Mouse (Mus musculus) heart, embryonic 12.5 days (tissue): ENCODE results near the gene Nelfcd. TPM values are rescaled to one million over a fixed set of nuclear protein-coding genes. Genes with fewer than 3 reads are reported as not detected.

Source experiments
- ATAC-seq: fragments of 200-750 bp; cut with Nextera tagmentation; 2 replicates; pipeline ENCODE4 v1.8.0; 2017; ENCODE audit warnings: moderate TSS enrichment, moderate library complexity; ENCODE audit not compliant: insufficient number of reproducible peaks, low FRiP score
- H3K27ac ChIP-seq: fragments of 300-500 bp; sonication (generic); 2 replicates; pipeline ENCODE4 v1.5.1; 2016; ENCODE audit warnings: mild to moderate bottlenecking, moderate library complexity; ENCODE audit not compliant: poor library complexity, severe bottlenecking
- H3K27me3 ChIP-seq: fragments of 300-500 bp; sonication (generic); replicated peaks from 2 replicates; pipeline ENCODE4 v1.6.1; 2016; ENCODE audit warnings: mild to moderate bottlenecking, moderate library complexity
- H3K36me3 ChIP-seq: fragments of 300-500 bp; sonication (generic); 2 replicates; pipeline ENCODE4 v1.6.1; 2016; ENCODE audit warnings: mild to moderate bottlenecking, moderate library complexity
- H3K4me1 ChIP-seq: fragments of 300-500 bp; sonication (generic); replicated peaks from 2 replicates; pipeline ENCODE4 v1.6.1; 2016; ENCODE audit warnings: mild to moderate bottlenecking
- H3K4me2 ChIP-seq: fragments of 300-500 bp; sonication (generic); 2 replicates; pipeline ENCODE4 v1.6.1; 2016; ENCODE audit warnings: mild to moderate bottlenecking, moderate library complexity
- H3K4me3 ChIP-seq: fragments of 300-500 bp; sonication (generic); 2 replicates; pipeline ENCODE4 v1.5.1; 2016; ENCODE audit warnings: mild to moderate bottlenecking
- H3K9ac ChIP-seq: fragments of 300-500 bp; sonication (generic); 2 replicates; pipeline ENCODE4 v1.6.1; 2016; ENCODE audit warnings: mild to moderate bottlenecking, moderate library complexity
- H3K9me3 ChIP-seq: fragments of 300-500 bp; sonication (generic); replicated peaks from 2 replicates; pipeline ENCODE4 v1.6.1; 2016; ENCODE audit warnings: mild to moderate bottlenecking, moderate library complexity
- WGBS: fragments of 180-500 bp; shearing (Covaris S2); methylation state at CpG from one replicate; pipeline ENCODE4 v1.1.7; 2016; 5-methylcytosine and 5-hydroxymethylcytosine counted together
- polyA plus RNA-seq: library from polyadenylated mRNA; unstranded; fragments of >200 nt; fragmentation: Nextera tagmentation; extraction: Ambion mirVana; gene quantifications from 2 replicates; pipeline ENCODE4 v1.2.1, GENCODE M21; 2016

Nelfcd gene
- polyA plus RNA-seq, result 89.3 and 94.0 TPM in 2 replicates

DNA sequence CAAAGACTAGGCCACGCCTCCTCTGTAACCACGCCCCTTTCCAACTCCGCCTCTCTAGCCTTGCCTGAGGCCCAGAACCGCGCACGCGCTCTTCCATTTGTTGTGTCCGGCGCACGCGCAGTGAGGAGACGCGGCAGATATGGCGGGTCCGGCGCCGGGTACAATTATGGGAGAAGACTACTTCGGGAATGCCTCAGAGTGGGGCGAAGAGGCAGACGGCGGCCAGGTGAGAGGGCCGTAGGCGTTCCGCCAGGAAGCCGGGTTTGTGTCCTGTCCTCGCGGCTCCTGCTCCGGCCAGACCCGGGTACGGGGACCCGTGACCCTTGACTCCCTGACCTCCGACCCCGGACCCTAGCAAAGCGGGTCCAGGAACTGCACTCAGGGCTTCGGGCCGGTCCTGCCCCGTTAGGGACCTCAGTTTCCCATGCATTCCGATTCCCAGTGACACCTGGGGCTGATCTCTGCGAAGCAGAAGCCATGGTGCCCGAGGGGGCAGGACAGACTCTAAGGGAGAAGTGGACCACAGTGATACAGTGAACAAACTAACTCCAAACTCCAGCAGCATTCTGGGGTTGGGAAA is at the start of gene Nelfcd:
Gene Nelfcd, plus strand, starts transcription at position 74 of the 580 bp plus-strand sequence.
- H3K4me3 ChIP-seq, result peak within 1 kb of the TSS; percentile 98
- no peaks in the 10 kb centered on the region; the same call in 1 of the 2 replicates for H3K27me3 ChIP-seq
- peaks cover 10% of the 10 kb centered on the region for H3K4me1 ChIP-seq
- H3K4me2 ChIP-seq, result peak within 1 kb of the TSS; percentile 93
- under 1% methylated on average over 40 of the region's 40 CpGs for WGBS
- peak within 1 kb of the TSS; percentile 95 for H3K9ac ChIP-seq
- H3K36me3 ChIP-seq, result peaks cover 13% of the 10 kb centered on the region
- H3K9me3 ChIP-seq, result no peaks in the 10 kb centered on the region
- H3K27ac ChIP-seq, result no peak within 1 kb of the TSS
- ATAC-seq, result peak; percentile 96

DNA sequence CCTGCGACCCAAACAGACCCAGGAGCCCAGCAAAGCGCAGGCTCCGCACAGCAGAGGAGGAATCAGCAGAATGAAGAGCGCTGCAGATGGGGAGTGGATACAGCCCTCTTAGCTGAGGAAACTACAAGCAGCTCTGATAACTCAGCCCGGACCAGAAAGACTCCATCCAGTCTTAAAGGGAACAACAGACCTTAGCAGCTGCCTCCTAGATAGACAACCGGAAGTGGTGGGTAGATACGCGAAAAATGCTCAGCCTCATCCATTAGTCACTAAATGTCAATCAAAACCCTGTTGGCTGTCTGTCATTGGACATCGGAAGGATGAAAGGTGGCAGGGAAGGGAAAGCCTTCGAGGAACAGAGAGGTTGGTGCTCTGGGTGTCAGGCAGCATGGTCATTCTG is 49.0 kb upstream of the Nelfcd start:
- Histone ChIP-seq H3K9ac (no peak overlapping the region), H3K4me1 (no peaks in the 10 kb centered on the region), H3K27ac (no peak overlapping the region), H3K27me3 (no peaks in the 10 kb centered on the region), H3K36me3 (no peaks in the 10 kb centered on the region), H3K9me3 (no peaks in the 10 kb centered on the region), H3K4me2 (no peak overlapping the region), H3K4me3 (no peak overlapping the region)
- ATAC-seq, result no peak
- 66% methylated on average over 10 of the region's 10 CpGs for WGBS

DNA sequence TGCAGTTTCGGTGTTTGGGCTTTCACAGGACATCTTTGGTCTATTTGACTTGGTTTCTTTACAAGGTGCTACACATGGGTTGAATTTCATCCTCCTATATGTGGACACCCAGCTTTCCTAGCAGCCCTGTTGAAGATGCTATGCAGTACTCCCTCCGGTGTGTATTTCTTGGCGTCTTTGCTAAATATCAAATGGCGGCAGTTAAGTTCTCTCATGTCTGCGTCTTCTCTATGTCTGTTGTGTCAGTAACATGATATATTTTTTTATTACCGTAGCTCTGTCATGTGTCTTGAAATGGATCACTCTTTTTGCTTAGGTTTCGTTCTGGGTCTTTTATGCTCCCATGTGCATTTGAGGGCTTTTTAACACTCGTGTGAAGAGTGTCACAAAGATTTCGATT is 34.6 kb upstream of the Nelfcd start:
- Histone ChIP-seq H3K27me3 (no peaks in the 10 kb centered on the region), H3K4me1 (no peaks in the 10 kb centered on the region), H3K9ac (no peak overlapping the region), H3K36me3 (no peaks in the 10 kb centered on the region), H3K4me2 (no peak overlapping the region), H3K4me3 (no peak overlapping the region), H3K27ac (no peak overlapping the region), H3K9me3 (no peaks in the 10 kb centered on the region)
- ATAC-seq, result no peak
- WGBS, result 87% methylated on average over 9 of the region's 9 CpGs

DNA sequence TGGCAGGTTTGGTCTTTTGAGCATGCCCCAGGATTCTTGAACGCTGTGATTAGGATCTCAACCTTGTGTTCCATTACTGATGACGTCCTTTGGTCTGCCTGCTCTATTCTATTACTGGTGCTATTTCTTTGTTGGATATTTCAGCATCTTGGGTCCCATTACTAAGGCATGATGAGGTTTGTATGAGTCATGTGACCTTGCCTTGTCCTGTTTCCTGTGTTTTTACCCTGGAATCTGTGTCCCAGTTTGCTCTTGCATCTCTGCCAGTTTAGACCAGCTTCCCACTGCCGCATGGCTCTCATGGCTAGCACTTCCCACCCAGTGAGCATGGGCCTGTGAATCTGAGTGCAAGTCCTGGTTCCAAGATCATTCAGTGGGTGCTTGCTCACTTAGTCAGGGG is 23.7 kb upstream of the Nelfcd start:
- no peak overlapping the region for H3K4me3 ChIP-seq
- H3K4me2 ChIP-seq, result no peak overlapping the region
- no peak overlapping the region for H3K27ac ChIP-seq
- H3K9me3 ChIP-seq, result peaks cover 4% of the 10 kb centered on the region; the same call in 1 of the 2 replicates
- no peak for ATAC-seq
- H3K9ac ChIP-seq, result no peak overlapping the region
- WGBS, result 79% methylated on average over 3 of the region's 3 CpGs
- H3K36me3 ChIP-seq, result no peaks in the 10 kb centered on the region
- H3K4me1 ChIP-seq, result no peaks in the 10 kb centered on the region
- H3K27me3 ChIP-seq, result no peaks in the 10 kb centered on the region

DNA sequence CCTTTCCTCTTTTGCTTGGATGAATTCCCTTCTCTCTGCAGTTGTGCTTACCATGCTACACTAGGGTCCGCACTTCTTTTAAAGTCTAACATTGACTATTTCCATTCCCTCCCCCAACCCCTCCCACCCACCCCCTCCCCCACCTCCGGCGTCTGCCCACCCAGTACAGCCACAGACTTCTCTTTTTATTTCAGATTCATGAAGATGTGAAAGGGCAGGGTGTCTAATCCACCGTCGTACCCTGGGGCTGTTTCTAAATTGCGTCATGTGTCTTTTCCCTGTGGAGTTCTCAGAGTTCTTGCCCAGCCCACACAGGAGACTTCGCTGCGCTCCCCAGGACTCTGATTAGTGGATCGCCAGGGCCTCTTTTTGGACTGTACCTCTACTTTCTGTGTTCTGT is 23.1 kb upstream of the Nelfcd start:
- ATAC-seq, result no peak
- Histone ChIP-seq H3K27me3 (no peaks in the 10 kb centered on the region), H3K36me3 (no peaks in the 10 kb centered on the region), H3K9ac (no peak overlapping the region), H3K27ac (no peak overlapping the region), H3K4me1 (no peaks in the 10 kb centered on the region), H3K4me3 (no peak overlapping the region), H3K4me2 (no peak overlapping the region), H3K9me3 (peaks cover 4% of the 10 kb centered on the region; the same call in 1 of the 2 replicates)
- 79% methylated on average over 8 of the region's 9 CpGs for WGBS

DNA sequence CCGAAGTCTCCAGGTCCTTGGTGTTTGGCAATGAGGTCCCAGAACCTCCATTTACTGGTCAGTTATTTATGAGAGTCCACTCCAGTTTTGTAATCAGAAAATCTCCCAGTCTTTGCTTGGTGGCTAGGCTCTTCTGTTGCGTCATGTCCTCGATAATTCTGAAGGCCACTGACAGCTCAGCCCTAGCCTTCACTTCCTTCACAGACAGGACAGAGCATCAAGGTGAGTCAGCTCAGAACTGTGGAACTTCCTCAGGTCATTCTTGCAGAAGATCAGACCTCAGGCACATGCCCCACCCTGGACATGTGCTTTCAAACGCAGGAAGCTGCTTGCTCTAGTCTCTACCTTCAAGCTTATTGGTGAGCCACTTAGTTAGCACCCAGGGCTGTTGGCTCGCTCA is 22.2 kb upstream of the Nelfcd start:
- no peaks in the 10 kb centered on the region for H3K4me1 ChIP-seq
- WGBS, result 71% methylated on average over 5 of the region's 5 CpGs
- H3K9ac ChIP-seq, result no peak overlapping the region
- peaks cover 4% of the 10 kb centered on the region; the same call in 1 of the 2 replicates for H3K9me3 ChIP-seq
- no peak overlapping the region for H3K27ac ChIP-seq
- H3K27me3 ChIP-seq, result no peaks in the 10 kb centered on the region
- no peak overlapping the region for H3K4me3 ChIP-seq
- H3K36me3 ChIP-seq, result no peaks in the 10 kb centered on the region
- no peak for ATAC-seq
- no peak overlapping the region for H3K4me2 ChIP-seq

DNA sequence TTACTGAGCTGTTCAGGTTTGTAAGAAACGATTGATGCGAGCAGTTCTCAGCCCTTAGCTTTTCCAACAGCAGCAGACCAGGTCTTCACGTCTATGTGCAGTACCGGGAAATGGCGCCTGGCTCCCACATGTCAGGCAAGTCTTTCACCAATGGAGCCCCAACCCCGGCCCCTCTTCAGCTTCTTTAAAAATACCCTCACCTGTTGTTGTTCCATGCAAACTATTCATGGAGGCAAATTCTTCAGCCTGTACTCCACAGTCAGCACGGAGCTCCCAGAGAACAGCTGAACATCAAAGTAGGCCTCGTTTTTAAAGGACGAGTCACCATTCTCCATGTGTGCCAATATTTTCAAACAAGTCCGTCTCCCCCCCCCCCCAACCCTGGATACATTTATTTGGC is 19.0 kb upstream of the Nelfcd start:
- Histone ChIP-seq H3K9ac (no peak overlapping the region), H3K27ac (no peak overlapping the region), H3K9me3 (no peaks in the 10 kb centered on the region), H3K4me1 (no peaks in the 10 kb centered on the region), H3K27me3 (no peaks in the 10 kb centered on the region), H3K36me3 (no peaks in the 10 kb centered on the region), H3K4me2 (no peak overlapping the region), H3K4me3 (no peak overlapping the region)
- no peak for ATAC-seq
- 81% methylated on average over 10 of the region's 10 CpGs for WGBS

DNA sequence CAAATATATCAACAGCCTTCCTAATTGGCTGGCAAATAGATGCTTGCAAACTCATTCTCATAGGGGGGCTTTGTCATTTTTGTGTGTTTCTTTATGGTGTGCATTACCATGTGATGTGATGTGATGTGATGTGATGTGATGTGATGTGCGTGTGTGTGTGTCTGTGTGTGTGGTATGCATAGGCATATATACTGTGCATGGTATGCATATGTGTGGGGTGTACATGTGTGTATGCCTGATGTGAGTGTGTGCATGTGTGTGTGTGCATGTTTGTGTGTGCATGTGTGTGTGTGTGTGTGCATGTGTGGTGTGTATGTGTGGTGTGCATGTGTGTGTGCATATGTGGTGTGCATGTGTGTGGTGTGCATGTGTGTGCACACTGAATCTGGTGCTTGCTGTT is 18.5 kb upstream of the Nelfcd start:
- H3K4me2 ChIP-seq, result no peak overlapping the region
- H3K27ac ChIP-seq, result no peak overlapping the region
- no peaks in the 10 kb centered on the region for H3K36me3 ChIP-seq
- H3K27me3 ChIP-seq, result no peaks in the 10 kb centered on the region
- H3K4me1 ChIP-seq, result no peaks in the 10 kb centered on the region
- H3K9ac ChIP-seq, result no peak overlapping the region
- no peaks in the 10 kb centered on the region for H3K9me3 ChIP-seq
- no peak for ATAC-seq
- H3K4me3 ChIP-seq, result no peak overlapping the region
- WGBS, result 82% methylated on average over 1 of the region's 1 CpGs

DNA sequence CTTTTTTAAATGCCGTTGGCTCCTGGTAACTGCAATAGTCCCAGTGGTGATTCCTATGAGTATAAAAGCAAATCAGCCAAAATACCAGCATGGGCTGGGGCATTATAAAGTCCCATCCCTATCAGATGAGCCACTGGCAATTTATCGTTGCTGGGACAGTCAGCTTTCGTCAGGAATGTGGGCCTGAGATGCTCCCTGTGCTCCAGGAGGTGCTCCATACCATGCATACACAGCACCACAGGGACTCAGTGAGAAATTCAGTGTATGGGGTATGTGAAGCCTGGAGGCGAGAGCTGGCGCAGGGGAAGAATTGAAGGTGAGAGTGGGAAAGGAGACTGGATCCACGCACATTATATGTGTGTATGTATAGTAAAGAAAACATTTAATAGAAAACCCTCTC is 17.7 kb upstream of the Nelfcd start:
- H3K9ac ChIP-seq, result no peak overlapping the region
- H3K36me3 ChIP-seq, result no peaks in the 10 kb centered on the region
- no peak overlapping the region for H3K4me2 ChIP-seq
- H3K4me3 ChIP-seq, result no peak overlapping the region
- WGBS, result 75% methylated on average over 6 of the region's 6 CpGs
- no peaks in the 10 kb centered on the region for H3K4me1 ChIP-seq
- H3K27me3 ChIP-seq, result no peaks in the 10 kb centered on the region
- no peaks in the 10 kb centered on the region for H3K9me3 ChIP-seq
- ATAC-seq, result no peak
- no peak overlapping the region for H3K27ac ChIP-seq

DNA sequence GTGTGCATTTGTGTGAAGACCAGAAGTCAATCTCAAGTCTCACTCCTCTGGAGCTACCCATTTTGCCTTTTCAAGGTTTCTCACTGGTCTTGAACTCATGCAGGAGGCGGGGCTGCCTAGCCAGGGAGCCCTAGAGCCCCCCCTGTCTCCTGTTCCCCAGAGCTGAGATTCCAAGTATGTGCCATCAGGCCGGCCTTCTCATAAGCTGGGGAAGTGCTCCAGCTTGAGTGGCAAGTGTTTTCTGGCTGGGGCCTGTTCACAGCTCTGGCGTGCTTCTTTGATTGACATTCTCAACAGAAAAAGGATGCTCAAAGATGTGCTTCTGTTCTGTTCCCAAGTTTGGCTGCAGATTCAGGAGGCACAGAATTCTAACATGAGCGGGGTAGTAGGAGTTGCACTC is 15.2 kb upstream of the Nelfcd start:
- WGBS, result 70% methylated on average over 4 of the region's 4 CpGs
- no peaks in the 10 kb centered on the region for H3K9me3 ChIP-seq

DNA sequence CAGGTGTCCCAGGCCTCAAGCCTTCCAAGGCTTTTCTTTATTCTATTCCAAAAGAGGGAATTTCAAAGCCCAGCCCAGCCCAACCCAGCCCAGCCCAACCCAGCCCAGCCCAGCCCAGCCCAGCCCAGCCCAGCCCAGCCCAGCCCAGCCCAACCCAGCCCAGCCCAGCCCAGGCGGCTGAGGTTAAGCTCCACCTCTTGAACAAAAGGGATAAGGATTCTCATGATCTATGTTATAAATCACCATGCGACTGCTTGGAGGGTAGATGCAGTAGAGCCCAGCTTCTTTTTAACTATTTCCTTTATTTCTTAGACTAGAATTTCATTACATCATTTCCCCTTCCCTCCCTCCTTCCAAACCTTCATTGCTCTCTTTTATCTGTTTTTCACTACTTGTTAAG is 5.4 kb upstream of the Nelfcd start:
- no peaks in the 10 kb centered on the region for H3K36me3 ChIP-seq
- no peaks in the 10 kb centered on the region; the same call in 1 of the 2 replicates for H3K27me3 ChIP-seq
- H3K27ac ChIP-seq, result no peak overlapping the region
- ATAC-seq, result no peak
- WGBS, result 47% methylated on average over 2 of the region's 2 CpGs
- no peak overlapping the region for H3K4me2 ChIP-seq
- H3K4me1 ChIP-seq, result no peaks in the 10 kb centered on the region
- no peaks in the 10 kb centered on the region for H3K9me3 ChIP-seq
- H3K9ac ChIP-seq, result no peak overlapping the region
- no peak overlapping the region for H3K4me3 ChIP-seq

More for the DNA sequence above, 15.2 kb upstream of the Nelfcd start:
- Histone ChIP-seq H3K4me3 (no peak overlapping the region), H3K9ac (no peak overlapping the region), H3K27ac (no peak overlapping the region), H3K4me2 (no peak overlapping the region), H3K27me3 (no peaks in the 10 kb centered on the region), H3K36me3 (no peaks in the 10 kb centered on the region), H3K4me1 (no peaks in the 10 kb centered on the region)
- no peak for ATAC-seq

DNA sequence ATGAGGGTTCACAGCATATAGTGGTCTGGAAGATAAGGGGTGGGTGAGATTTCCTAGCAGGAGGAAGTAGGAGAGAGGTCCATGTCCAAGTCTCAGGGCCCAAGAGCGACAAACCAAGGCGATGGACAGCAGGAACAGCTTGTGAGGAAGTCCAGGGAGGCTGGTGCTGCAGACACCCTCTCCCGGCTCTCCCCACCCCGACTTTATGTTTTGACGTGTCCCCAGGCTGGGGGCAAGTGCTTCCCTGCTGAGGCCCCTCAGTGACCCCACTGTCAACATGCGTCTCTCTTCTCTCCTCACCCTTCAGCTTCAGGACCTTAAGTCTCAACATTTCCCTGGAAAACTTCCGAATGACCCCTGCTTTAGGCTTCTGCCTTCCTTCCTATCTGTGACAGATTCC is 2.5 kb upstream of the Nelfcd start:
- no peaks in the 10 kb centered on the region; the same call in 1 of the 2 replicates for H3K27me3 ChIP-seq
- no peaks in the 10 kb centered on the region for H3K9me3 ChIP-seq
- ATAC-seq, result no peak
- peaks cover 10% of the 10 kb centered on the region for H3K4me1 ChIP-seq
- 62% methylated on average over 7 of the region's 7 CpGs for WGBS
- no peak overlapping the region for H3K9ac ChIP-seq
- no peak overlapping the region for H3K4me2 ChIP-seq
- H3K27ac ChIP-seq, result no peak overlapping the region
- 0 out of 2 replicates have a peak, but pooled peaks cover 4% of the 10 kb centered on the region for H3K36me3 ChIP-seq
- no peak overlapping the region for H3K4me3 ChIP-seq
